Mouse (Mus musculus) cerebellum, postnatal 4 days (tissue): ENCODE data around the gene Mrln.

Source experiments
- DNase-seq, 2 experiments: peaks; one replicate each; pipeline ENCODE4 v3.0.0; 2022; ENCODE audit warnings: low spot score in 2 of 2, mixed read lengths in 1 of 2

Gene Mrln

GRCm38 (mm10) chr10:70254666-70255065, 50.2 kb downstream of the Mrln start:
- DNase-seq = no peak

DNA sequence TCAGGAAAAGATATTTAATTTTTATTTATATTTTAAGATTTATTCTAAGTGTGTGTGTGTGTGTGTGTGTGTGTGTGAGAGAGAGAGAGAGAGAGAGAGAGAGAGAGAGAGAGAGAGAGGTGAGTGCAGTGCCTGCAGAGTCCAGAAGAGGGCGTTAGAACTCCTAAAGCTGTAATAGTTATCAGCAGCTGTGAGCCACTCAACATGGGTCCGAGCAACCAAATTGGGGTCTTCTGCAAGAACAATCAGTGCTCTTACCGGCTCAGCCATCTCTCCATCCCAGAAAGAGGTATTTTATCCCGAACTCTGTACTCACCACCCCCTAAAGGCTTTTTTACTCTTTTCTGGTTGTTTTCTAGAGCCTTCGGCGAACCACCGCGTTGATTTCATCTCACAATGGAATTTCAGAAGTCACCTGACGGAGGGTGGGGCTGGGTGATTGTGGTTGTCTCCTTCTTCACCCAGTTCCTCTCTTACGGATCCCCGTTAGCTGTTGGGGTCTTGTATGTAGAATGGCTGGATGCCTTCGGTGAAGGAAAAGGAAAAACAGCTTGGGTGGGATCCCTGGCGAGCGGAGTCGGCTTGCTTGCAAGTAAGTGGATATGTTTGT, 51.2 kb downstream of the Mrln start:
- no peak for DNase-seq

DNA sequence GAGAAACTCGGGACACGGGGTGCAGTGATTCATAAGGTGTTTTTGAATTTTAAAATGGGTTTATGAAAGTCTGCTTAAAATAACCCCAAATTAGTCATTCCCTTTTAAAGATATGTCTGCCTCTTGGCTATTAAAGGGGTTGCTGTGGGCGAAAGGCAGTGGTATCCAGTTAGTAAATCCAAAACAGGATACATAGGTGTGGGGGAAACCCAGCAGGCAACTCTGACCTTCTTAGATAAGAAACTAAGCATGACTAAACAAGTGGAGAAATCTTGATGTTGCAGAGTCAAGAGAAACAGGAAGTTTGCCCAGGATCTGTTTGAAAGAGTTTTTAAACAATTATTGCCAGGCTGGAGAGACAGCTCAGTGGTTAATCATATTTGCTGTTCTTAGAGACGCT, 52.6 kb downstream of the Mrln start:
- DNase-seq = no peak

GRCm38 (mm10) chr10:70260904-70261303, 56.4 kb downstream of the Mrln start:
- DNase-seq = no peak

DNA sequence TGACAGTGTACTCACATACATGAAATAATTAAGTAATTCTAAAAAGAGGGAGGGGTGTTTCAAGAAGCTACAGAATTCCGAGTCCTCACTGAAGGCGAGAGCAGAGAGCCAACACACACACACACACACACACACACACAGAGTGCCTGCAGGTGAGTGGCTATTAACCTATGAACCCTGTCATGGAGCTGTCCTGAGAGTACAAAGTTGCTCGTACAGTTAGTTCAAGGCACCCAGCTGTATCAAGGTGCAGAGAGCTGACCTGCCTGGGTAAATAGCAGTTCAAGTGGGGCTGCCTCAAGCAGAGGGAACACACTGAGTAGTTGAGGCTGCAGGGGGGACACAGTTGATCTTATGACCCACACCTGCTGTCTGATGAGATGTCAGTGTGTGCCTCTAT, 57.6 kb downstream of the Mrln start:
- no peak for DNase-seq

DNA sequence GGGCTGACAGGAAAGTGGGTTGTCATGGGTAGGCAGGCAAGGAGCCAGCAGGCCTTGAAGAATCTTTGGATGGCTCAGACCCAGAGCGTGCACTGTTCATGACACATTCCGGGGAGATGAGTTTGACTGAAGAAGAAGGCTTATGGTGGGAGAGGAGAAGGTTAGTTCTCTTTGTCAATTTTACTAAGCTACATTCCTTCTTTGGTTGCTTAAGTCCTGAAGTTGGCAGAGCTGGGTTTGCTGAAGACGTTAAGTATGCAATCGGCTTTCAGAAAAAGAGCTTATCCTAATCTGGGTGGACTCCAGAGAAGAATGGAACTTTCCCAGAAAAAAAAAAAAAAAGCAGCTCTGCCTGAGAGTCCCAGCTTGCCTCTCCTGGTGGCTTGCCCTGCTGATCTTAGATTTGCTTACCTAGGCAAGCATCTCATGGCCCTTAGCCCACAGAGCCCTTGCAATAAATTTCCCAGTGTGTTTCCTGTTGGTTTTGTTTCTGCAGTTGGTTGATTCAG, 59.3 kb downstream of the Mrln start:
- no peak for DNase-seq

- no peak for DNase-seq
Observed at GRCm38 (mm10) chr10:70264337-70265036, 60.0 kb downstream of the Mrln start.

DNA sequence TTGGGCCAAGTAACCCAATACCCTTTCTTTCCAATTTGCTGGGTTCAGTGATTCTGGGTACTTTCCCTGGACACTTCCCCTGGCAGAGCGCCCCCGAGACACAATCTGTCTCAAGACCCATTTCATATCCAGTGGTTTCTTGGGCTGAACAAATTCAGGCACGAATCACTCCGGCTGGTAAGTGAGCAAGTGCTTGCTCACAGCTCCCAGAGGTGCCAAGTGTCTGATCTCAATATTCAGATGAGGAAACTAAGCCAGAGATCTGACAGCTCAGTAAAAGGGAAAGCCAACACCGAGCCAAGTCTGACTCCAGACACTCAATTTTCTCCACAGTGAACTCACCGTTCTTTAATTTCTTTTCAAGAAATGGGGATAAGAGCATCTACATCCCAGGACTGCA, 62.0 kb downstream of the Mrln start:
- no peak for DNase-seq

DNA sequence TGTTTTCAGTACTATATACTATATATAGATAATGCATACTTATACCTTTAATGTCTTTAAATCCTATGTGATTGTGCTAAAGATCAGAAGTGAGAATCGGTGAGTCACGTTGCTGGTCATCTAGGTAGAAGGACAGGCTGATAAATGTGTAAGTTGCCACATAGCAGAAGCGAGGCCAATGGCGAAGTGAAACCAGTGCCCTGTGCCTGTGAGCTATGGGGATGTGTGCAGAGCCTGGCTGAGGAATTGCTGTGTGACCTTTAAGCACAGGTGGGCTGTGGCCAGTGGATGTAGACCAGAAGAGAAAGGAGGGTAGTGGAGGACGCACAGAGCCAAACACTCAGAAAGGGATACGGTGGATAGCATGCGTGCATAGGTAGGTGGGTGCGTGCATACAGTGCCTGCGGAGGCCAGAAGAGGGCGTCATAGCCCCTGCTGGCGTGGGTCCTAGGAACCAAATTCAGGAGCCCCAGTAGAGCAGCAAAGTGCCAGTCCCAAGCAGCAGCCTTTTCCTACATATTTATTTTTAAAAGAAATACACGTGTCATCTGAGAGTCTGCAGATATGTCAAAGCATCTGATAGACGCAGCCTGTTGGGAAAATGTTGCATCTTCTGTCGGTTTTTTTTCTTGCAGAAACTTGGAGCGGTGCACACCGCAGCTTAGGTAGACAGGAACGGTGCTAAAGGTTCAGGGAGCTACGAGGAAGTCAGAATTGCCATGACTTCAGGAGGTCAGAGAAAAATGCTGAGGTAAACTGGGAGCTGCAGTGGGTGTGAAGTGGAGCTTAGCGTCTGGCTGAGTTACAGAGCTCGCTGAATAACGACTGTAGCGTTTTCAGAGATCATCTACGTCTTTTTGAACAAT, 64.3 kb downstream of the Mrln start:
- no peak for DNase-seq
